Comparison of ENCODE assay signal across 8 mouse cellular contexts in the genomic region with DNA sequence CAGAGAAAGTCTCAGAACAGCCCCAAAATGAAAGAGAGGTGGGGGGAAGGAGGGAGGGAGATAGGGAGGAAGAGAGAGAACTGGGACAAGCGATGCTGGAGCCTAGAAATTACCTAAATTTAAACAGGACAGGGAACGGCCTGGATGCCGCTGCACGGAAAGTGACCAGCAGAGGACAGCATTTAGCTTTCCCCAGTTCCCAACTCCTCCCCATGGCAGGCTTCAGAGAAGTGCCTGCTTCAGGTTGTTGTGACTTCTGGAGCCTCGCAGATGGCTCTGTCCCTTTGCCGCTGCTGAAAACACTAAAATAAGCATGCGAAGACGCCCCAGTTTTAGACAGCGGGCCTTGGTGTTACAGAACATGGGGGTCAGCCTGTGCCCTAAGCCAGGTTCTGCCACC. TPM values are rescaled to one million over a fixed set of nuclear protein-coding genes. Genes with fewer than 3 reads are reported as not detected.
DNase-seq lines count a peak whose midpoint lies in the region; ATAC-seq and TF ChIP-seq lines count a peak whose summit lies in the region.

No protein-coding gene starts in this region.

- peak; percentile 97 for TF ChIP-seq CTCF in cerebellum, adult 2 months (IDR thresholded peaks at IDR 0.05; ENCODE audit: borderline replicate concordance, insufficient read depth, low read depth, low read length)

- TF ChIP-seq POLR2A in cerebellum, adult 2 months (IDR thresholded peaks at IDR 0.05; ENCODE audit: borderline replicate concordance, insufficient read depth, low read length): no peak

- no peak overlapping the region for H3K27ac ChIP-seq in liver, embryonic 12.5 days
- H3K27ac ChIP-seq in cerebellum, adult 2 months (ENCODE audit: insufficient read depth, low read length): no peak overlapping the region
- no peak overlapping the region for H3K27ac ChIP-seq in midbrain, embryonic 13.5 days
- H3K27ac ChIP-seq in stomach, embryonic 15.5 days: no peak overlapping the region

- no peak overlapping the region for H3K4me3 ChIP-seq in liver, embryonic 12.5 days
- no peak overlapping the region for H3K4me3 ChIP-seq in cerebellum, adult 2 months (replicated peaks; ENCODE audit: insufficient read depth, low read depth, low read length)
- H3K4me3 ChIP-seq in midbrain, embryonic 13.5 days (replicated peaks): no peak overlapping the region
- no peak overlapping the region for H3K4me3 ChIP-seq in stomach, embryonic 15.5 days (replicated peaks)

- no peaks in the 10 kb centered on the region for H3K9me3 ChIP-seq in liver, embryonic 12.5 days (replicated peaks)
- H3K9me3 ChIP-seq in midbrain, embryonic 13.5 days: no peaks in the 10 kb centered on the region
- no peaks in the 10 kb centered on the region for H3K9me3 ChIP-seq in stomach, embryonic 15.5 days

- H3K4me1 ChIP-seq in liver, embryonic 12.5 days: no peaks in the 10 kb centered on the region
- H3K4me1 ChIP-seq in cerebellum, adult 2 months (ENCODE audit: control insufficient read depth, insufficient read depth, low read length): no peaks in the 10 kb centered on the region
- 0 out of 2 replicates have a peak, but pooled peaks cover 2% of the 10 kb centered on the region for H3K4me1 ChIP-seq in midbrain, embryonic 13.5 days (replicated peaks)
- peaks cover 4% of the 10 kb centered on the region for H3K4me1 ChIP-seq in stomach, embryonic 15.5 days

- no peak for ATAC-seq in liver, embryonic 12.5 days
- peak; percentile 99 for ATAC-seq in frontal cortex, adult (ENCODE audit: low TSS enrichment)
- peak; percentile 53; the same call in 1 of the 2 replicates for ATAC-seq in midbrain, embryonic 13.5 days
- peak; percentile 50; the same call in 1 of the 2 replicates for ATAC-seq in stomach, embryonic 15.5 days (ENCODE audit: insufficient read depth, low FRiP score, low read depth)

- peak; percentile 45 for DNase-seq in liver
- peak; percentile 66 to 73 for DNase-seq in cerebellum, adult 2 months
- peak; percentile 69 for DNase-seq in induced T-regulatory cell, adult 2 months (ENCODE audit: low read depth)
- DNase-seq in left cerebral cortex, postnatal 25 days (ENCODE audit: low spot score in 2 of 2): peak; percentile 66 to 79

- no peak overlapping the region for H3K9ac ChIP-seq in liver, embryonic 12.5 days
- H3K9ac ChIP-seq in midbrain, embryonic 13.5 days (replicated peaks): no peak overlapping the region
- no peak overlapping the region for H3K9ac ChIP-seq in stomach, embryonic 15.5 days

- intact Hi-C loops in left cerebral cortex, postnatal 25 days (cut with DNase I): no loop called here

- peaks cover 20% of the 10 kb centered on the region; the same call in 1 of the 2 replicates for H3K27me3 ChIP-seq in liver, embryonic 12.5 days (replicated peaks)
- H3K27me3 ChIP-seq in cerebellum, adult 2 months (ENCODE audit: control insufficient read depth, insufficient read depth, low read length): no peaks in the 10 kb centered on the region
- H3K27me3 ChIP-seq in midbrain, embryonic 13.5 days: no peaks in the 10 kb centered on the region
- H3K27me3 ChIP-seq in stomach, embryonic 15.5 days (replicated peaks): no peaks in the 10 kb centered on the region

- H3K4me2 ChIP-seq in liver, embryonic 12.5 days: no peak overlapping the region
- H3K4me2 ChIP-seq in midbrain, embryonic 13.5 days (replicated peaks): no peak overlapping the region
- H3K4me2 ChIP-seq in stomach, embryonic 15.5 days: no peak overlapping the region

- no peaks in the 10 kb centered on the region for H3K36me3 ChIP-seq in liver, embryonic 12.5 days
- H3K36me3 ChIP-seq in midbrain, embryonic 13.5 days: no peaks in the 10 kb centered on the region
- H3K36me3 ChIP-seq in stomach, embryonic 15.5 days: no peaks in the 10 kb centered on the region

- 10% methylated on average over 9 of the region's 9 CpGs for WGBS in liver, embryonic 12.5 days (ENCODE audit: insufficient replicate concordance)
- 10% methylated on average over 9 of the region's 9 CpGs for WGBS in cerebellum, adult 2 months
- WGBS in midbrain, embryonic 13.5 days: 14% methylated on average over 9 of the region's 9 CpGs
- WGBS in stomach, embryonic 15.5 days: 6% methylated on average over 9 of the region's 9 CpGs

RNA-seq across cellular contexts. Expression of a gene that starts 25.5 kb away (rescaled TPM):
- polyA plus RNA-seq in liver, embryonic 12.5 days (2016; fragmentation: Nextera tagmentation; extraction: Ambion mirVana): 10.1 and 10.5 TPM in 2 replicates
- polyA plus RNA-seq in cerebellum, adult 2 months (2012; rRNA removed): 12.3 and 12.9 TPM in 2 replicates
- 10 to 100 TPM; 29.8 to 34.8 TPM for total RNA-seq in left cerebral cortex, postnatal 25 days (2021)
- 1.9 TPM in 2 replicates for polyA plus RNA-seq in midbrain, embryonic 13.5 days (2015; fragmentation: Nextera tagmentation; extraction: Ambion mirVana)
- 44.6 and 46.8 TPM in 2 replicates for polyA plus RNA-seq in stomach, embryonic 15.5 days (2015; fragmentation: Nextera tagmentation; extraction: Ambion mirVana)

RNA-seq across cellular contexts. Expression of a gene that starts 47.6 kb away (rescaled TPM):
- polyA plus RNA-seq in liver, embryonic 12.5 days (2016; fragmentation: Nextera tagmentation; extraction: Ambion mirVana): 6.9 and 7.8 TPM in 2 replicates
- 67.3 and 71.4 TPM in 2 replicates for polyA plus RNA-seq in cerebellum, adult 2 months (2012; rRNA removed)
- 10 to 100 TPM; 45.7 to 51.3 TPM for total RNA-seq in left cerebral cortex, postnatal 25 days (2021)
- 7.3 and 9.3 TPM in 2 replicates for polyA plus RNA-seq in midbrain, embryonic 13.5 days (2015; fragmentation: Nextera tagmentation; extraction: Ambion mirVana)
- 25.7 and 26.9 TPM in 2 replicates for polyA plus RNA-seq in stomach, embryonic 15.5 days (2015; fragmentation: Nextera tagmentation; extraction: Ambion mirVana)
